9 mouse cellular contexts compared by ENCODE assay signal in genomic region chr3:85299649-85300550, GRCm38 (mm10).
A peak's percentile ranks its signal among the peaks of the same experiment; 100 is the strongest.
DNase-seq lines count a peak whose midpoint lies in the region; ATAC-seq lines count a peak whose summit lies in the region.
"Had no signal": no experiment of that assay in that cellular context is flagged by ENCODE, and none has a peak within 500 bp of the region (broad histone marks: within the 10 kb centered on the region; RNA-seq: fewer than 3 reads in every experiment).

No protein-coding gene starts in this region.

- peak; percentile 97 for ATAC-seq in hindbrain, embryonic 14.5 days (ENCODE audit: low FRiP score)
- ATAC-seq in neural tube, embryonic 12.5 days (ENCODE audit: low FRiP score, low read depth), result peak; percentile 53; the same call in 1 of the 2 replicates

- H3K27ac ChIP-seq in hindbrain, embryonic 14.5 days, result peak overlapping the region; percentile 66
- H3K27ac ChIP-seq in neural tube, embryonic 12.5 days, result no peak overlapping the region
- H3K27ac ChIP-seq: liver, embryonic 13.5 days had no signal

- 51% methylated on average over 18 of the region's 18 CpGs for WGBS in hindbrain, embryonic 14.5 days
- 67% methylated on average over 18 of the region's 18 CpGs for WGBS in neural tube, embryonic 12.5 days

- H3K9ac ChIP-seq in hindbrain, embryonic 14.5 days, result no peak overlapping the region
- H3K9ac ChIP-seq in neural tube, embryonic 12.5 days, result no peak overlapping the region
- H3K9ac ChIP-seq: liver, embryonic 13.5 days had no signal

- H3K4me3 ChIP-seq in hindbrain, embryonic 14.5 days (replicated peaks; ENCODE audit: low read length), result no peak overlapping the region
- H3K4me3 ChIP-seq in neural tube, embryonic 12.5 days, result no peak overlapping the region
- H3K4me3 ChIP-seq: liver, embryonic 13.5 days had no signal

- peaks cover 5% of the 10 kb centered on the region; the same call in 1 of the 2 replicates for H3K9me3 ChIP-seq in hindbrain, embryonic 14.5 days (ENCODE audit: control insufficient read depth, low read length)
- no peaks in the 10 kb centered on the region for H3K9me3 ChIP-seq in neural tube, embryonic 12.5 days
- H3K9me3 ChIP-seq: liver, embryonic 13.5 days had no signal

- no peak overlapping the region for H3K4me2 ChIP-seq in hindbrain, embryonic 14.5 days (replicated peaks)
- no peak overlapping the region for H3K4me2 ChIP-seq in neural tube, embryonic 12.5 days (replicated peaks)
- H3K4me2 ChIP-seq: liver, embryonic 13.5 days had no signal

- intact Hi-C loops in left cerebral cortex, postnatal 10 days (cut with DNase I), result no loop called here
- intact Hi-C loops in left cerebral cortex, postnatal 25 days (cut with DNase I), result no loop called here
- intact Hi-C loops in gastrocnemius, postnatal 36 days (cut with DNase I), result no loop called here

- no peaks in the 10 kb centered on the region for H3K36me3 ChIP-seq in hindbrain, embryonic 14.5 days (replicated peaks; ENCODE audit: control insufficient read depth, insufficient read depth)
- H3K36me3 ChIP-seq in neural tube, embryonic 12.5 days, result no peaks in the 10 kb centered on the region
- H3K36me3 ChIP-seq: liver, embryonic 13.5 days had no signal

- H3K27me3 ChIP-seq in hindbrain, embryonic 14.5 days (ENCODE audit: control insufficient read depth, insufficient read depth, low read length), result no peaks in the 10 kb centered on the region
- no peaks in the 10 kb centered on the region for H3K27me3 ChIP-seq in neural tube, embryonic 12.5 days (replicated peaks)
- H3K27me3 ChIP-seq: liver, embryonic 13.5 days had no signal

- DNase-seq in left cerebral cortex, postnatal 10 days (ENCODE audit: extremely low spot score in 1 of 2, low spot score in 2 of 2), result peak; percentile 64 to 65
- no peak for DNase-seq in left cerebral cortex, postnatal 25 days (ENCODE audit: low spot score in 2 of 2)
- DNase-seq in cerebellum, postnatal 25 days, result peak; percentile 69 to 75
- DNase-seq in hindbrain, embryonic 14.5 days (ENCODE audit: low spot score), result peak; percentile 69
- no peak for DNase-seq in embryo, embryonic 9.5 days (ENCODE audit: extremely low spot score)
- DNase-seq in gastrocnemius, postnatal 36 days, result no peak
- DNase-seq in thymus, adult 18-20 months, result no peak
- DNase-seq: liver, embryonic 13.5 days had no signal

- no peaks in the 10 kb centered on the region for H3K4me1 ChIP-seq in hindbrain, embryonic 14.5 days (replicated peaks; ENCODE audit: control insufficient read depth, insufficient read depth, low read length)
- H3K4me1 ChIP-seq in neural tube, embryonic 12.5 days, result peaks cover 8% of the 10 kb centered on the region; the same call in 1 of the 2 replicates
- H3K4me1 ChIP-seq: liver, embryonic 13.5 days had no signal

Comparison
In these comparisons a context has a peak if more than half of its experiments do, and no peak if none do; other contexts are left out.
1. DNase-seq: peak in left cerebral cortex, postnatal 10 days (2 of 2), cerebellum, postnatal 25 days (2 of 2) and hindbrain, embryonic 14.5 days (single experiment); none in left cerebral cortex, postnatal 25 days (0 of 2), embryo, embryonic 9.5 days (single experiment), gastrocnemius, postnatal 36 days (0 of 2) and thymus, adult 18-20 months (0 of 2).